8 mouse cellular contexts compared by ENCODE assay signal in the genomic region with DNA sequence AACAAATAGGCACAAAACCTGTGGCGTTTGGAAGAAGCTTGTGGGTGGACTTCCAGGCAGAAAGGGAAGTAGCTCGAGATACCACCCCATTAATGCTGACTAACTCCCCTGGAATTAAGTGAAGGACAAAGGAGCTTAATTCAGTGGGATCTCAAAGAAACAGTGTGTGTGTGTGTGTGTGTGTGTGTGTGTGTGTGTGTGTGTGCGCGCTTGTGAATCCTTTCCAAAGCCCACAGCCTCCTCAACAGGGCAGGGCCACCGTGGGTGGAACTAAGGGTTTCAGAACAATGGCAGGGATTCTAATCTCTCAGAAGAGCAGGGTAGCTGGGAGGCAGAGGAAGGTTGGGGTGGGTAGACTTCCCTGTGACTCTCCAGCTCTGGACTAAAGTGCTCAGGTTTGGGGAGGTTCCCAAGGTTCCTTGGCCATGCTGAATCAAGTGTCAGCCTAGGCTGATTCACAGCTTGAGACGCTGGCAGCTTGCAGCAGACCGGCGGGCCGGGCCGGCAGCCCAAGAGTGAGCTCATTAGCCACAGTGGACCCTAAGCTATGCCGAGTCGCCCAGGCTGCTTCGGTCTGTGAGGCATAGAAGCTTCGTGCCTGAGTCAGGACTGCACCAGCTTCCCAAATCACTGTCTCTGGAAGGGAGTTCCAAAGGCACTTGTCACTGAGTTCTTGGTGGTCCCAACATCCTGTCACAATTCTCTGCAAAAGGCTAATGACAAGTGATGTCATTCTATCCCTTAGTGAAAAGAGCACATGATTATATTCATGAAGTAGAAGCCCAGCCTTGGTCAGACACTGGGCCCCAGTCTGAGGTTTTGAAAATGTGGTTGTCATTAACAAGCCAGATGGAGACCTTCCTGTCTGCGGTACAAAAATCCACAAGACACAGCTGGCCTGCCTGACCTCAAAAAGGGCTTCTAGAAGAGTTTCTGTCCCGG.
DNase-seq lines count a peak whose midpoint lies in the region.

No protein-coding gene starts in this region.

- peak; percentile 54 to 61 for DNase-seq in right cerebral cortex, postnatal 10 days (ENCODE audit: low spot score in 2 of 2)
- no peak for DNase-seq in right cerebral cortex, postnatal 36 days (ENCODE audit: low spot score in 2 of 2)
- peak; percentile 74 for DNase-seq in embryo, embryonic 10.5 days (ENCODE audit: low spot score)
- DNase-seq in heart, adult 11 months, result peak; percentile 97
- DNase-seq in mesoderm, embryonic 11.5 days (ENCODE audit: low read depth, low spot score), result peak; percentile 61
- no peak for DNase-seq in lung, postnatal 4 days
- DNase-seq in right cerebral cortex, adult 2 months (ENCODE audit: low spot score in 2 of 2), result no peak
- DNase-seq in thymus, postnatal 10 days (ENCODE audit: low spot score in 2 of 2), result no peak

Comparison
In these comparisons a context has a peak if more than half of its experiments do, and no peak if none do; other contexts are left out.
1. DNase-seq: peak in right cerebral cortex, postnatal 10 days (2 of 2), embryo, embryonic 10.5 days (single experiment), heart, adult 11 months (single experiment) and mesoderm, embryonic 11.5 days (single experiment); none in right cerebral cortex, postnatal 36 days (0 of 2), lung, postnatal 4 days (0 of 2), right cerebral cortex, adult 2 months (0 of 2) and thymus, postnatal 10 days (0 of 2).